Mouse (Mus musculus): ENCODE measurements around the gene Kctd2.
"Not testable (repeated sequence)": the region's sequence is repeated elsewhere in the genome, so short reads cannot be mapped to it uniquely, and the experiment has no call there.

The Kctd2 gene

GRCm38 (mm10) chr11:115437571-115438122, 17.7 kb downstream of the Kctd2 start:
- in situ Hi-C loops (cut with MboI, MseI), result no loop called here

GRCm38 (mm10) chr11:115439326-115439725, 19.4 kb downstream of the Kctd2 start:
- in situ Hi-C loops (cut with MboI, MseI), result no loop called here

- in situ Hi-C loops (cut with MboI, MseI), result no loop called here
These were observed 20.1 kb downstream of the Kctd2 start, which contains the start of gene Trim80 for GRCm38 (mm10) chr11:115439906-115440595. TSS of gene Trim80 (plus strand) at chr11:115440545.

GRCm38 (mm10) chr11:115441417-115441816, 21.5 kb downstream of the Kctd2 start:
- in situ Hi-C loops (cut with MboI, MseI), result no loop called here

- in situ Hi-C loops (cut with MboI, MseI), result no loop called here
These were observed 27.0 kb downstream of the Kctd2 start for GRCm38 (mm10) chr11:115446906-115447305.

- in situ Hi-C loops (cut with MboI, MseI), result no loop called here
These were observed 27.5 kb downstream of the Kctd2 start for GRCm38 (mm10) chr11:115447321-115447885.

- in situ Hi-C loops (cut with MboI, MseI), result no loop called here
These were observed 28.1 kb downstream of the Kctd2 start for GRCm38 (mm10) chr11:115448075-115448474.

GRCm38 (mm10) chr11:115448998-115449397, 29.1 kb downstream of the Kctd2 start:
- in situ Hi-C loops (cut with MboI, MseI), result no loop called here

- in situ Hi-C loops (cut with MboI, MseI), result no loop called here
These were observed 30.2 kb downstream of the Kctd2 start for GRCm38 (mm10) chr11:115450176-115450575.

GRCm38 (mm10) chr11:115451781-115452241, 31.9 kb downstream of the Kctd2 start:
- in situ Hi-C loops (cut with MboI, MseI), result no loop called here

GRCm38 (mm10) chr11:115452281-115452860, 32.4 kb downstream of the Kctd2 start:
- in situ Hi-C loops (cut with MboI, MseI), result no loop called here

GRCm38 (mm10) chr11:115453306-115453705, 33.4 kb downstream of the Kctd2 start:
- in situ Hi-C loops (cut with MboI, MseI), result no loop called here

- in situ Hi-C loops (cut with MboI, MseI), result not testable (repeated sequence)
These were observed 34.9 kb downstream of the Kctd2 start for GRCm38 (mm10) chr11:115454822-115455221.

GRCm38 (mm10) chr11:115455619-115456018, 35.7 kb downstream of the Kctd2 start:
- in situ Hi-C loops (cut with MboI, MseI), result no loop called here

- in situ Hi-C loops (cut with MboI, MseI), result no loop called here
These were observed 36.3 kb downstream of the Kctd2 start for GRCm38 (mm10) chr11:115456182-115456581.

- in situ Hi-C loops (cut with MboI, MseI), result no loop called here
These were observed 37.5 kb downstream of the Kctd2 start for GRCm38 (mm10) chr11:115457405-115457804.

- in situ Hi-C loops (cut with MboI, MseI), result no loop called here
These were observed 41.0 kb downstream of the Kctd2 start for GRCm38 (mm10) chr11:115460976-115461375.

- in situ Hi-C loops (cut with MboI, MseI), result no loop called here
These were observed 41.9 kb downstream of the Kctd2 start for GRCm38 (mm10) chr11:115461846-115462242.

GRCm38 (mm10) chr11:115462243-115462891, 42.4 kb downstream of the Kctd2 start, which contains the start of gene Slc16a5:
TSS of gene Slc16a5 (plus strand) at chr11:115462474.
- in situ Hi-C loops (cut with MboI, MseI), result no loop called here

- in situ Hi-C loops (cut with MboI, MseI), result no loop called here
These were observed 43.5 kb downstream of the Kctd2 start for GRCm38 (mm10) chr11:115463397-115463796.

- in situ Hi-C loops (cut with MboI, MseI), result loop anchor here (5.0 kb wide), 1 partner anchor 103 kb away; no protein-coding TSS in a partner anchor
These were observed 44.9 kb downstream of the Kctd2 start for GRCm38 (mm10) chr11:115464851-115465250.

- in situ Hi-C loops (cut with MboI, MseI), result loop anchor here (5.0 kb wide), 1 partner anchor 105 kb away; no protein-coding TSS in a partner anchor
These were observed 47.3 kb downstream of the Kctd2 start for GRCm38 (mm10) chr11:115467217-115467618.
